Mouse (Mus musculus) limb, embryonic 15.5 days (tissue): ENCODE results near the gene Gpd2. TPM values are rescaled to one million over a fixed set of nuclear protein-coding genes. Genes with fewer than 3 reads are reported as not detected.
A peak's percentile ranks its signal among the peaks of the same experiment; 100 is the strongest.

Experiments
- ATAC-seq: fragments of 200-750 bp; cut with Nextera tagmentation; 2 replicates; pipeline ENCODE4 v1.8.0; 2017; ENCODE audit warnings: low read depth, moderate TSS enrichment; ENCODE audit not compliant: insufficient number of reproducible peaks, low FRiP score, low TSS enrichment
- H3K27ac ChIP-seq: fragments of 300-500 bp; sonication (generic); 2 replicates; pipeline ENCODE4 v1.5.1; 2015; ENCODE audit warnings: moderate library complexity, mild to moderate bottlenecking, inconsistent platforms
- H3K27me3 ChIP-seq: fragments of 300-500 bp; sonication (generic); 2 replicates; pipeline ENCODE4 v1.6.1; 2015; ENCODE audit warnings: inconsistent platforms
- H3K36me3 ChIP-seq: fragments of 300-500 bp; sonication (generic); 2 replicates; pipeline ENCODE4 v1.6.1; 2015; ENCODE audit warnings: inconsistent platforms
- H3K4me1 ChIP-seq: fragments of 300-500 bp; sonication (generic); 2 replicates; pipeline ENCODE4 v1.6.1; 2015; ENCODE audit warnings: inconsistent platforms
- H3K4me2 ChIP-seq: fragments of 300-500 bp; sonication (generic); 2 replicates; pipeline ENCODE4 v1.6.1; 2015; ENCODE audit warnings: mild to moderate bottlenecking, inconsistent platforms
- H3K4me3 ChIP-seq: fragments of 300-500 bp; sonication (generic); 2 replicates; pipeline ENCODE4 v1.5.1; 2015; ENCODE audit warnings: mild to moderate bottlenecking, inconsistent platforms
- H3K9ac ChIP-seq: fragments of 300-500 bp; sonication (generic); 2 replicates; pipeline ENCODE4 v1.6.1; 2015; ENCODE audit warnings: inconsistent platforms
- H3K9me3 ChIP-seq: fragments of 300-500 bp; sonication (generic); 2 replicates; pipeline ENCODE4 v1.6.1; 2016; ENCODE audit warnings: inconsistent platforms
- WGBS: fragments of 180-500 bp; shearing (Covaris S2); methylation state at CpG from one replicate; pipeline ENCODE4 v1.1.7; 2015; 5-methylcytosine and 5-hydroxymethylcytosine counted together
- polyA plus RNA-seq: library from polyadenylated mRNA; unstranded; fragments of >200 nt; fragmentation: Nextera tagmentation; extraction: Ambion mirVana; gene quantifications from 2 replicates; pipeline ENCODE4 v1.2.1, GENCODE M21; 2015

Gpd2 gene
- polyA plus RNA-seq, 1 experiment from 2014 or later, result 12.5 TPM

DNA sequence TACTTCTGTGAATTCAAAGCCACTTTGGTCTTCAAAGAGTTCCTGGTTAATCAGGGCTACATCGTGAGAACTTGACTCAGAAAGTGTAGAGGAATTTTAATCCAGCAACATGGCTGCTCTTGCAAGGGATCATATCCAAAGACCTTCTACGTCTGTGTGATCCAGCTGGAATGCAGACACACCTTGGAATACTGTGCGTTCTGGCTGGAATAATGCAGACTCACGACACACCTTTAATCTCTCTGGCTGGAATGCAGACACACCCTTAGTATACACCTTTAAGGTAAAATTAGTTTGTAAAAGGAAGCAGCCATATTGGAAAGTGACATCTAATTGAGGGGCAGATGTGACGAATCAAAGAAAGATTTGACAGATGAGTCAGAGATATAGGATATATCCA, 6.0 kb upstream of the Gpd2 start:
- no peaks in the 10 kb centered on the region for H3K36me3 ChIP-seq
- WGBS, result 60% methylated on average over 5 of the region's 5 CpGs
- H3K4me2 ChIP-seq, result no peak overlapping the region
- H3K27me3 ChIP-seq, result no peaks in the 10 kb centered on the region
- H3K4me1 ChIP-seq, result no peaks in the 10 kb centered on the region
- H3K27ac ChIP-seq, result no peak overlapping the region
- H3K4me3 ChIP-seq, result no peak overlapping the region
- no peak for ATAC-seq
- no peaks in the 10 kb centered on the region for H3K9me3 ChIP-seq
- H3K9ac ChIP-seq, result no peak overlapping the region

DNA sequence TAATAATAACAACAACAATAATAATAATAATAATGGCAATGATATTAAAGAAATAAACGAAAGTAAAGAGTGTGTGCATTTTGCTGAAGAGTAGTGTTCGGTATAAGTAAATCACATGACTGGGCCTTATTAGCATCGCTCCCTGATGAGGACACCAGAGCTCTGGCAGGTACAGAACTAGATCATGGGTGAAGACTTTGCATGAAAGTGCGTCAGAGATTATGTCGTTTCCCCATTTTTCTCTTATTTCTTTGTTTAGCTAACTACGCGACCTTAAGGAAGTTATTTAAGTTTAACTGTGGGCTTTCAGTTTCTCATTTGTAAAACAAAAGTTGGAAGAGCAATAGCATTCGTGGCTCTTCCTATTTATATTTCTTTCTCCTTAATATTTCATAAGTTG, 5.1 kb upstream of the Gpd2 start:
- Histone ChIP-seq H3K4me2 (no peak overlapping the region), H3K4me3 (no peak overlapping the region), H3K36me3 (no peaks in the 10 kb centered on the region), H3K9me3 (no peaks in the 10 kb centered on the region), H3K27me3 (no peaks in the 10 kb centered on the region), H3K27ac (no peak overlapping the region), H3K9ac (no peak overlapping the region), H3K4me1 (peaks cover 3% of the 10 kb centered on the region)
- no peak for ATAC-seq
- 93% methylated on average over 8 of the region's 8 CpGs for WGBS

DNA sequence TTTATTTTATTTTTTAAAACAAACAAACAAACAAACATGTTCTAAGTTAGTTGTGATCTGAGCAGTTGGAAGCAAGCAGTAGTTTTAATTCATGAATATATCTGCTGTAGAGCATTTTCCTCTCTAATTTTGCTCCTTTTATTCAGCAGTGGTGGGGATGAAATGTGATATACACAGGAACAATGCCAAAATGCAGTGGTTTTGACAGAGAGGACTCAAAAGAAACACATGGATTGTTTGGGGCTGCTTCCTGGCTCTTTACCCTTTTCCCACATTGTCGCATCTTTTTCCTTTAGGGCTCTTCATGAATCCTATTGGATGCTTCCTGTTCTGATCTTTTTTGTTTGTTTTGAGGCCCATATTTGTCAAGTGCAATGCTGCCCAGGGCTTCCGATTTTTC, 1.2 kb upstream of the Gpd2 start:
- Histone ChIP-seq H3K4me2 (no peak overlapping the region), H3K27ac (no peak overlapping the region)
- 87% methylated on average over 2 of the region's 2 CpGs for WGBS

DNA sequence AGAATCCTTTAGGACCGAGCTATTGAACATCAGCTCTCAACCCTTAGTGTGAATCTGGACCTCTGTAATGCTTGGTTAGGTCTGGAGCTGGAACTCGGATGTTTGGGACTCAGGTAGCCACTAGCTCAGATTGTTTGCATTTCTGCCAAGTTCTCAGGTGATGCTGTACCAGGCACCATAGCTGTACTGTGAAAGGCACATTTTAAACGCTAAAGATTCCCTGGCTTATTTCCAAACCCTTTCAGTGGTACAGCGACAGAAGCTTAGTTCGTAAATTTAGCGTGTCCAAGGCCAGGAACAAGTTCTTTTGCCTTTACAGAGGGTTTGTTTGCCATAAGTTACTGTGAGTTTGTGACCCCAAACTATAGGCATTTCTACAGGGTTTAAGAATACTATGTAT, 409 bp upstream of the Gpd2 start:
- 25% methylated on average over 6 of the region's 6 CpGs for WGBS
- H3K27ac ChIP-seq, result no peak overlapping the region
- no peak for ATAC-seq

More for the DNA sequence above, 1.2 kb upstream of the Gpd2 start:
- peaks cover 10% of the 10 kb centered on the region for H3K4me1 ChIP-seq
- no peaks in the 10 kb centered on the region for H3K27me3 ChIP-seq
- no peak overlapping the region for H3K4me3 ChIP-seq
- ATAC-seq, result no peak
- no peaks in the 10 kb centered on the region for H3K36me3 ChIP-seq
- no peak overlapping the region for H3K9ac ChIP-seq
- no peaks in the 10 kb centered on the region for H3K9me3 ChIP-seq

DNA sequence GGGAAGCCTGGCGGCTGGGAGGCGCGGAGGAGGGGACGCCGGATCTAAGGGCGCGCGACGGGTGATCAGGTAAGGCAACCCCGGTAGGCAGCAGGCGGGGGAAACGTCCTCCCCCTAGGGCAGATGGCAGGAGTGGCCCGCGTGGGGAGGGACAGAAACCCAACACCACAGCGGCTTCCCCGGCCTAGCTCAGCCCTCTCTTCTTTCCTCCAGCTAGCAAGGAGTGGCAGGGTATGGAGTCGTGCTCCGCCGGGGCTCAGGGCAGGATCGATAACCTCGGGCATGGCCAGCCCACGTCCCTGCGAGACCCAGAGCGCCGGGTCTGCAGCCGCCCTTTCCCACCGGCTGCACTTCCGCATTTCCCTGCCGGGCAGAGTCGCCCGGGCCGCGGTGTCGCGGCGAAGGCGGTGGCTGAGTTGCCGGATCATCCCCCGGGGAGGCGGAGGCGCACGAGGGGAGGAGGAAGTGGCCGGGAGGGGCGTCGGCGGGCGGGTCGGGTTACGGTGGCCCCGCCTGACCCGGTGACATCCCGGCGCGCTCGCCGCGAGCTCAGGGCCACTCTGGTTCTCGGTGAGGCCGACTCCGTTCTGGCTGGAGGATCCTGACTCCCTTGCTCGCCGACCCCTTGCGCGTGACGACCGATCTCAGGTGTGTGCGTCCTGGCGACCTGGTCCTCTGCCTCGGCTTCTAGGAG, 632 bp downstream of the Gpd2 start:
- Histone ChIP-seq H3K4me3 (peak overlapping the region; percentile 75), H3K9ac (peak overlapping the region; percentile 81), H3K27me3 (no peaks in the 10 kb centered on the region), H3K4me1 (peaks cover 10% of the 10 kb centered on the region), H3K9me3 (no peaks in the 10 kb centered on the region), H3K27ac (peak overlapping the region; percentile 75), H3K36me3 (no peaks in the 10 kb centered on the region), H3K4me2 (peak overlapping the region; percentile 89)
- ATAC-seq, result peak; percentile 77
- under 1% methylated on average over 63 of the region's 69 CpGs for WGBS

More for the DNA sequence above, 409 bp upstream of the Gpd2 start:
- H3K9me3 ChIP-seq, result no peaks in the 10 kb centered on the region
- H3K9ac ChIP-seq, result no peak overlapping the region
- H3K4me3 ChIP-seq, result peak overlapping the region; percentile 75; the same call in 1 of the 2 replicates
- H3K4me2 ChIP-seq, result peak overlapping the region; percentile 89
- H3K4me1 ChIP-seq, result peaks cover 10% of the 10 kb centered on the region
- no peaks in the 10 kb centered on the region for H3K36me3 ChIP-seq
- no peaks in the 10 kb centered on the region for H3K27me3 ChIP-seq

DNA sequence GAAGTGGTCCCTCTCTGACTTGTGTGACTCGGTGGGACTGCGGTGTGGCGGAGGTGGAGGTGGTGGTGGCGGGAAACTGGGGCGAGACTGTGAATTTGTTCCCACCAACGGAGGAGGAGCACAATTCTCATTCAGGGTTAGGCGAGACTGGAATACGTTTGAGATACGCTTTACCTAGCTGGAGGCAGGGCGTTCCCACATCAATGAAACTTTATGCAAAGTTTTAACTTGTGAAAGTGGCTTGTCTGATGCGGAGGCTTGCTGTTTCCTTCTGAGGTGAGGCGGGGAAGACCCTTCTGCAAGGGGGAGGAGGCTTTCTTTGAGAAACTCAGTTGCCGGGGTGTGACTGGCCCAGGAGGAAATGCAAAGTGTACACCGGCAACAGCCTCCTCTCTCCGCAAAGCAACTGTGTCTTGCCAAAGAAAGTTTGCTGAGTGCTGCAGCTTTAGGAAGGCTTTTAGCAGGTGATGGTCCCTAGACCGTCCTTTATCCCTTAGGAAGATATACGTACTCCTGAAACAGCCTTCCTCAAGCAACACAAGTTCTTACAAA, 1.3 kb downstream of the Gpd2 start:
- Histone ChIP-seq H3K9ac (peak overlapping the region; percentile 81), H3K4me2 (peak overlapping the region; percentile 89), H3K27ac (peak overlapping the region; percentile 75), H3K27me3 (no peaks in the 10 kb centered on the region), H3K9me3 (no peaks in the 10 kb centered on the region), H3K4me1 (peaks cover 10% of the 10 kb centered on the region), H3K36me3 (no peaks in the 10 kb centered on the region), H3K4me3 (peak overlapping the region; percentile 75)
- WGBS, result 4% methylated on average over 17 of the region's 17 CpGs
- ATAC-seq, result no peak

DNA sequence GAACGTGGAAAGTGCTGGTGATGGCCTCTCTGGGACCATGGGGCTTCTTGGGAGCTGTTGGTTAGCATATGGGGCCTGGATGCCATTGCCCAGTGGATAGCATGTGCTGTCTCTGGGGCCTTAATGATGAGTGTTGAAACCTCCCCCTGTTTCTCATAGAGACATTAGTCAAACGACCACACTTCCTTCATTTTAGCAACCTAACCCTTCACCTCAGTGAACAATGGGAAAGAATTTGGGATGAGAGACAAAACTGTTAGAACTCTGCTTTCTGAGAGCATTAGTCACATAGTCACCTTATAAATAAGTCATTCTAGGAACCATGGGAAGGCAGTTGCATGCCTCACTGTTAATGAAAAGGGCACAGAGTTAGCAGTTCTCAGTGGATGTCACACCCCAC, 1.9 kb downstream of the Gpd2 start:
- Histone ChIP-seq H3K9me3 (no peaks in the 10 kb centered on the region), H3K27ac (no peak overlapping the region), H3K36me3 (no peaks in the 10 kb centered on the region), H3K4me3 (no peak overlapping the region), H3K9ac (no peak overlapping the region), H3K27me3 (no peaks in the 10 kb centered on the region), H3K4me1 (peaks cover 10% of the 10 kb centered on the region), H3K4me2 (no peak overlapping the region)
- WGBS, result 28% methylated on average over 2 of the region's 2 CpGs
- ATAC-seq, result no peak

DNA sequence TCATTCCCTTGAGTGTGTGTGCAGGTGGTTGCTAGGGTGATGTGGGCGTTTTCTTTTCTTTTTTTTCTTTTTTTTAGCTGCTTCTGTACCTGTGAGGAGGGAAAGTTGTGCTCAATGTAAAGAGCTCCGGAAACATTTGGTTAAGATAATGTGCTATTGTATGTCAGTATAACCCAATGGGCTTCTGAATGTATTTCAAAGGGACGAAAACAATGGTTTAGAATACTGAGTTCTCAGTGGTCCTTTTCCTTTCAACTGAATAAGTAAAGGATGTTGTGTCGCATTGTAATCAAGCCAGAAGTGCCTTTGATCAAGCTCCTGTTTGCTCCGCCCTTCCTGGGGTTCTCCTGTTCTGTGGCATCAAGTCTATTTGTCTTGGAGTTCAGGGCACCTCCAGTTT, 6.6 kb downstream of the Gpd2 start:
- Histone ChIP-seq H3K4me1 (no peaks in the 10 kb centered on the region), H3K4me3 (no peak overlapping the region), H3K36me3 (no peaks in the 10 kb centered on the region), H3K27ac (no peak overlapping the region), H3K9me3 (no peaks in the 10 kb centered on the region), H3K4me2 (no peak overlapping the region), H3K27me3 (no peaks in the 10 kb centered on the region), H3K9ac (no peak overlapping the region)
- 64% methylated on average over 5 of the region's 5 CpGs for WGBS
- no peak for ATAC-seq

DNA sequence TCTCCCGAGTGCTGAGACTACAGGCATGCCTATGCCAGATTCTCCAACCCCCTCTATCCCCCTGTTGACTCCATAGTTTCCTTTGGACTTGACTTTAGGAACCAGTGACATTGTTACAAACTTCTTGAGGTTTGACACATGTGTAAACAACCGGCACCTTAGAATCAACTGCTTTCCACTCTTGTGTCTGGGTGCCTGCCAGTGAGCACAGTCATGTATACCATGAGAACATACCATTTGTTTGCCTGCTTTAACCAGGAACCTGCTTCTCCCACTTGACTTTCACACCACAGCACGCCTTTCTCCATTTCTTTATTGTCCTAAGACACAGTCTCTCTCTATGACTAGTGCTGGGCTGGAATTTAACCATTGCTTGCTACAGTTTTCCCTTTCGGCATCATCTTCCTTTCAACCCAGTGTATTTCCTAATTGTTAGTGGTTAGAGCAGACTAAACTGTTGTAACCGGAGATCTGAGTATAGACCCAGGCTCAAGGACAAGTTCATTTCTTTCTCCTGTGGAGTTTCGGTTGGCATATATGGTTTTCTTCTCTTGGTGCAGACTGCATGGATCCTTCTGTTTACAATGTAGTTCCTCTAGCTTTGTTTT, 8.4 kb downstream of the Gpd2 start:
- H3K4me1 ChIP-seq, result no peaks in the 10 kb centered on the region
- H3K27me3 ChIP-seq, result no peaks in the 10 kb centered on the region
- H3K4me3 ChIP-seq, result no peak overlapping the region
- ATAC-seq, result no peak
- H3K9ac ChIP-seq, result no peak overlapping the region
- no peak overlapping the region for H3K27ac ChIP-seq
- H3K9me3 ChIP-seq, result no peaks in the 10 kb centered on the region
- no peak overlapping the region for H3K4me2 ChIP-seq
- no peaks in the 10 kb centered on the region for H3K36me3 ChIP-seq
- 88% methylated on average over 6 of the region's 6 CpGs for WGBS

DNA sequence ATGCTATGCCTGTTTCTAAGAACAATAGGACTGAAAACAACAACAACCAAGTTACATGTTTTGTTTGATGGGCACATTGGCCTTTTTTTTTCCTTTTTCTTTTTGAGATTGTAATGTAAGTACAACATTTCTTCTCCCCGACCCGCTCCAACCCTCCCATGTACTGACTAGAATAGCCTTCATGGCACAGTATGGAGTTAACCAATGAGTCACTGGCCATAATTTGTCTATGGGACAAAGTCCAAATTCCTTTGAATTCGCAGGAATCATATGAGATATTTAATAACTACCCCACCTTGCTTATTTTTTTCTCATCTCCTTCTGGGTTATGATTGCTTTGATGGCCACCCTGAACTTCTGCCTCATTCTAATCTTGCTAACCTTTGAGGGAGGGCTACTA, 12.7 kb downstream of the Gpd2 start:
- WGBS, result 92% methylated on average over 3 of the region's 3 CpGs
- no peak overlapping the region for H3K4me3 ChIP-seq
- no peaks in the 10 kb centered on the region for H3K9me3 ChIP-seq
- no peak overlapping the region for H3K9ac ChIP-seq
- H3K4me1 ChIP-seq, result no peaks in the 10 kb centered on the region
- no peaks in the 10 kb centered on the region for H3K27me3 ChIP-seq
- no peak for ATAC-seq
- H3K4me2 ChIP-seq, result no peak overlapping the region
- H3K27ac ChIP-seq, result no peak overlapping the region
- H3K36me3 ChIP-seq, result no peaks in the 10 kb centered on the region

DNA sequence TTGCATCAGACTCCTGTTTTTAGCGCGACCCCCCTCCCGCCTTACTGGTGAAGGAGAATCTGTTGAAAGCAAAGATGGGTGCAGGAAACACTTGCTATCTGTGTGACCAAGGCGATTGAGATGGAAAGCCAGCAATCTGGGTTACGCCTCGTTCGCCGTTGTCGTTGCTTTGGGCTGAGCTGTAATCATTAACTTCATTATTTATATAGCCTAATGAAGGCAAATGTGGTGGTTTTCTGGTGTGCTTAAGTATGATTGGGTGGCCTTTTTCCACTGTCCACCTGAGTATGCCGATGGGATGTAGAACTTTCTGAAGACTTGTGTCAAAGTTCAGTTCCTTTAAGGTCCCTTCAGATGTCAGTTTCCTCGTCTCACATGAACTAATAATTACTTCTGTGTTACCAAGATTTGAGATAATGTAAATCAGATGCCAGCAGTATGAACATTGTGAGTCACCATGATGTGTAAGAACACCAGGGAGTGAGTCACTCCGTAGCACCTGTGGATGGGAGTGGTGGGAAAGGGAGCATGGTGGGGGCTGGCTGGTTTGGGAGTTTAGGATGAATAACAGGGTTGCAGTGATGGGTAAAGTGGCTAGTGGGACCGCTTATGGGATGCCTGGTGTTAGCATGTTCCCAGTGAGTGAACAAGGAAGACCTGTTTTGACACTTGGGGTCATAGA, 14.3 kb downstream of the Gpd2 start:
- H3K27me3 ChIP-seq, result no peaks in the 10 kb centered on the region
- WGBS, result 83% methylated on average over 13 of the region's 13 CpGs
- no peak for ATAC-seq
- no peak overlapping the region for H3K4me2 ChIP-seq
- no peak overlapping the region for H3K27ac ChIP-seq
- H3K36me3 ChIP-seq, result no peaks in the 10 kb centered on the region
- H3K9me3 ChIP-seq, result no peaks in the 10 kb centered on the region
- H3K4me1 ChIP-seq, result no peaks in the 10 kb centered on the region
- H3K4me3 ChIP-seq, result no peak overlapping the region
- no peak overlapping the region for H3K9ac ChIP-seq
